Mouse (Mus musculus) liver, embryonic 14.5 days (tissue): Measurements from ENCODE around the gene Pllp. TPM values are rescaled to one million over a fixed set of nuclear protein-coding genes. Genes with fewer than 3 reads are reported as not detected.

Experiments used
- ATAC-seq: fragments of 200-750 bp; cut with Nextera tagmentation; 2 replicates; pipeline ENCODE4 v1.8.0; 2017; ENCODE audit warnings: moderate number of reproducible peaks, mild to moderate bottlenecking, moderate library complexity; ENCODE audit not compliant: insufficient read depth
- DNase-seq, 3 experiments: peaks; one replicate each; pipeline ENCODE4 v3.0.0-alpha.2; 2012 to 2013; ENCODE audit warnings: low read depth in 3 of 3, low spot score in 3 of 3
- H3K27ac ChIP-seq: fragments of 300-500 bp; sonication (generic); 2 replicates; pipeline ENCODE4 v1.5.1; 2014; ENCODE audit warnings: moderate library complexity, mild to moderate bottlenecking, control low read depth, inconsistent platforms
- H3K27me3 ChIP-seq: fragments of 300-500 bp; sonication (generic); 2 replicates; pipeline ENCODE4 v1.6.1; 2014; ENCODE audit warnings: mild to moderate bottlenecking, low read length, moderate library complexity; ENCODE audit not compliant: control insufficient read depth, insufficient read depth
- H3K36me3 ChIP-seq: fragments of 300-500 bp; sonication (generic); replicated peaks from 2 replicates; pipeline ENCODE4 v1.6.1; 2014; ENCODE audit warnings: low read depth; ENCODE audit not compliant: control insufficient read depth, insufficient read depth
- H3K4me1 ChIP-seq, 2 experiments: fragments of 200-500 bp in 1 of 2; fragments of 300-500 bp in 1 of 2; sonication (generic) in 1 of 2; replicated peaks; 2 replicates each; pipeline ENCODE4 v1.6.1; 2012 to 2014; ENCODE audit warnings: antibody characterized with exemption in 1 of 2, inconsistent platforms in 1 of 2, low read length in 1 of 2; ENCODE audit not compliant: control insufficient read depth in 2 of 2, insufficient read depth in 2 of 2
- H3K4me2 ChIP-seq: fragments of 300-500 bp; sonication (generic); 2 replicates; pipeline ENCODE4 v1.6.1; 2014; ENCODE audit warnings: low read depth, mild to moderate bottlenecking, control low read depth, moderate library complexity
- H3K4me3 ChIP-seq, 2 experiments: fragments of 200-500 bp in 1 of 2; fragments of 300-500 bp in 1 of 2; sonication (generic) in 1 of 2; 2 replicates each; pipeline ENCODE4 v1.5.1; 2012 to 2014; ENCODE audit warnings: low read depth in 2 of 2, low read length in 2 of 2, mild to moderate bottlenecking in 2 of 2, control low read depth in 1 of 2, inconsistent platforms in 1 of 2, moderate library complexity in 1 of 2; ENCODE audit not compliant: insufficient read depth in 1 of 2
- H3K9ac ChIP-seq: fragments of 300-500 bp; sonication (generic); replicated peaks from 2 replicates; pipeline ENCODE4 v1.6.1; 2014; ENCODE audit warnings: mild to moderate bottlenecking, control low read depth, moderate library complexity
- H3K9me3 ChIP-seq: fragments of 300-500 bp; sonication (generic); 2 replicates; pipeline ENCODE4 v1.6.1; 2016; ENCODE audit warnings: low read length, mixed read lengths; ENCODE audit not compliant: control insufficient read depth
- CTCF ChIP-seq: IDR thresholded peaks from 2 replicates; pipeline ENCODE4 v1.5.1; 2016; ENCODE audit warnings: antibody characterized with exemption, low read depth, control low read depth
- EP300 ChIP-seq: IDR thresholded peaks from 2 replicates; pipeline ENCODE4 v1.6.1; 2016; ENCODE audit warnings: antibody characterized with exemption, low read depth
- WGBS: fragments of 180-500 bp; shearing (Covaris S2); extraction: QIAGEN DNeasy Blood & Tissue Kit; methylation state at CpG from one replicate; pipeline ENCODE4 v1.1.7; 2014; ENCODE audit not compliant: insufficient replicate concordance; 5-methylcytosine and 5-hydroxymethylcytosine counted together
- polyA plus RNA-seq, 2 experiments: library from polyadenylated mRNA; depleted of rRNA in 1 of 2; stranded (reverse) in 1 of 2; unstranded in 1 of 2; fragments of >200 nt; fragmentation: Nextera tagmentation in 1 of 2; extraction: Ambion mirVana in 1 of 2; gene quantifications; 2 replicates each; pipeline versions ENCODE4 v1.2.1 to v1.2.3; 2012 to 2014

Pllp gene
- 0.36 and 0.52 TPM in 2 replicates for polyA plus RNA-seq (2012; rRNA removed)
- 0.85 TPM in 2 replicates for polyA plus RNA-seq (2014; fragmentation: Nextera tagmentation; extraction: Ambion mirVana)

DNA sequence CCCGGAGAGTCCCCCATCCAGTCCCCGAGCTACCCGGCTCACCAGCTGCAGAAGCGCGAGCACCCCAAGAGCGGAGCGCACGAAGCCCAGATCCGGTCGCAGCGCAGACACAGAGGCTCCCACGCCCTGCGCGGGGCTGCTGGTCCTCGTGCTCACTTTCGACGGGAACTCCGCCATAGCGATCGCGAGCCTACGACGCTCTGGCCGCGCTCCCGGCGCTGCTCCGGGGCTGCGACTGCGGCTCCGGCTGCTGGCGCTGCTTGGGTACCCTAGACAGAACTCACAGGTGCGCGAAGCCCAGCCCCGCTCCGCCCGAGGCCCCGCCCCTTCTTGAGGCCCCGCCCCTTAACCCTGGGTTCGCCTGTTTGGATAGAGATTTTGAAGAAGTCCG lies at the start of gene Pllp:
Gene Pllp, minus strand, starts transcription at position 285 of the 391 bp plus-strand sequence.
- Histone ChIP-seq H3K27me3 (peaks cover 49% of the 10 kb centered on the region), H3K9ac (no peak within 1 kb of the TSS), H3K36me3 (no peaks in the 10 kb centered on the region), H3K4me3 (peak within 1 kb of the TSS; percentile 16 to 44), H3K9me3 (no peaks in the 10 kb centered on the region), H3K4me1 (no peaks in the 10 kb centered on the region), H3K27ac (no peak within 1 kb of the TSS), H3K4me2 (peak within 1 kb of the TSS; percentile 61)
- TF ChIP-seq EP300 (no peak), CTCF (no peak)
- no peak for DNase-seq
- ATAC-seq: 0 out of 2 replicates have a peak, but pooled peaks have one; percentile 45
- WGBS: under 1% methylated on average over 41 of the region's 41 CpGs

- H3K4me2 ChIP-seq: no peak within 1 kb of the TSS
- no peak within 1 kb of the TSS for H3K27ac ChIP-seq
- peaks cover under 1% of the 10 kb centered on the region; the same call in 1 of the 2 replicates for H3K9me3 ChIP-seq
- no peak for TF ChIP-seq EP300
- TF ChIP-seq CTCF: no peak
- H3K9ac ChIP-seq: no peak within 1 kb of the TSS
- WGBS: 65% methylated on average over 7 of the region's 7 CpGs
- ATAC-seq: no peak
- H3K27me3 ChIP-seq: no peaks in the 10 kb centered on the region; the same call in 1 of the 2 replicates
- H3K4me1 ChIP-seq: peaks cover 0 to 3% of the 10 kb centered on the region in 2 experiments; a peak in 3 of 4 replicates
- no peak for DNase-seq
- H3K36me3 ChIP-seq: no peaks in the 10 kb centered on the region
- H3K4me3 ChIP-seq: no peak within 1 kb of the TSS
These were observed 49.6 kb upstream of the Pllp start, which contains the start of gene Ccl22 for GRCm38 (mm10) chr8:94745476-94746184. Ccl22 (plus strand) TSS chr8:94745590.

- H3K9ac ChIP-seq: no peak overlapping the region
- TF ChIP-seq EP300: no peak
- no peak for TF ChIP-seq CTCF
- H3K4me2 ChIP-seq: no peak overlapping the region
- DNase-seq: no peak
- ATAC-seq: no peak
- no peak overlapping the region for H3K27ac ChIP-seq
- 65% methylated on average over 9 of the region's 9 CpGs for WGBS
- peaks cover 0 to 3% of the 10 kb centered on the region in 2 experiments; a peak in 3 of 4 replicates for H3K4me1 ChIP-seq
- no peaks in the 10 kb centered on the region for H3K36me3 ChIP-seq
- no peak overlapping the region for H3K4me3 ChIP-seq
- H3K9me3 ChIP-seq: peaks cover 2% of the 10 kb centered on the region; the same call in 1 of the 2 replicates
- no peaks in the 10 kb centered on the region; the same call in 1 of the 2 replicates for H3K27me3 ChIP-seq
These were observed 48.9 kb upstream of the Pllp start for GRCm38 (mm10) chr8:94744972-94745371.

DNA sequence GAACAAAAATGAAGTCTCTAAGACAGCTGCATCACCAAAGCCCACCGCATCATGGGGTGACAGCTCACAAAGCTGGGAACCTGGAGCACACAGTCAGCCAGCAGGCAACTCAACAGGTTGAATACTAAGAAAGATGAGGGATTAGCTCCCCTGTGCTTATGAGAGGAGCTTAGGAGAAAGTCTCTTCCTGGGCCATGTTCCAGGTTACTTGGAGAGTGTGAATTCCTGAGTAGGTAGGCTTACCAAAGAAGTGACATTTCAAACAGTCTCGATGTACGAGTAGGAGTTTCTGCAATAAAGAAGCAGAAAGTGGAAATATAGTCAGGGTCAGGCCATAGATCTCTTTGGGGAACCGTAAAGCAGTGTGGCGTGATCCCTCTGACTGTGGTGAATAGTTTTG lies 48.4 kb upstream of the Pllp start:
- no peak for TF ChIP-seq EP300
- no peak for TF ChIP-seq CTCF
- Histone ChIP-seq H3K9me3 (peaks cover 2% of the 10 kb centered on the region; the same call in 1 of the 2 replicates), H3K4me2 (no peak overlapping the region), H3K27me3 (no peaks in the 10 kb centered on the region; the same call in 1 of the 2 replicates), H3K27ac (no peak overlapping the region), H3K36me3 (no peaks in the 10 kb centered on the region), H3K9ac (no peak overlapping the region), H3K4me1 (peaks cover 0 to 3% of the 10 kb centered on the region in 2 experiments; a peak in 3 of 4 replicates), H3K4me3 (no peak overlapping the region)
- ATAC-seq: no peak
- WGBS: 75% methylated on average over 5 of the region's 5 CpGs
- DNase-seq: no peak

DNA sequence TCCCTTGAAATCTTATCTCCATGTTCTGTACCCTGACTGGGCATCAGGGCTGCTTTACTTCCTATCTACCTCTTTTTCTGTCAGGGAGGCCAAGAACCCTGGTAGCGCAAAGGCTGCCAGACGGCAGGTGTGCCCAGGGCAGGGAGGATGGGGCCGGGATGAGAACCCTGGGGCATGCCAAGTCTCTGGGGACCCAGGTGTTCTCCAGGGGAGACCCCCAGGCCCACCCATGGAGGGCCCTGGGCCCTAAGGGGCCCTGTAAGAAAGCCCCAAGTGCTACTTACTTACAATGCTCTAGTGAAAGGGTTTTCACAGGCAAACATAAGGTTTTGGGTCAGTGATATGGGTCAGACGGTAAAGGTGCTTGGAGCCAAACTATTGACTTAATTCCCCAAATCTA lies 45.6 kb upstream of the Pllp start:
- no peak for DNase-seq
- Histone ChIP-seq H3K4me1 (peaks cover 2 to 7% of the 10 kb centered on the region in 2 experiments), H3K4me2 (no peak overlapping the region), H3K27me3 (no peaks in the 10 kb centered on the region; the same call in 1 of the 2 replicates), H3K4me3 (no peak overlapping the region), H3K27ac (no peak overlapping the region), H3K9me3 (peaks cover 2% of the 10 kb centered on the region; the same call in 1 of the 2 replicates), H3K9ac (no peak overlapping the region), H3K36me3 (no peaks in the 10 kb centered on the region)
- no peak for ATAC-seq
- no peak for TF ChIP-seq EP300
- no peak for TF ChIP-seq CTCF
- 81% methylated on average over 4 of the region's 4 CpGs for WGBS
